Mouse (Mus musculus) erythroblast, embryonic 14.5 days (primary cell): Measurements from ENCODE around the gene Rnft2. TPM values are rescaled to one million over a fixed set of nuclear protein-coding genes. Genes with fewer than 3 reads are reported as not detected.

Experiments used
- H3K27me3 ChIP-seq: 2 replicates; pipeline ENCODE4 v1.6.1; 2012; ENCODE audit warnings: inconsistent platforms; ENCODE audit not compliant: control insufficient read depth
- H3K36me3 ChIP-seq: 2 replicates; pipeline ENCODE4 v1.6.1; 2012; ENCODE audit warnings: mild to moderate bottlenecking, inconsistent platforms; ENCODE audit not compliant: control insufficient read depth
- H3K4me1 ChIP-seq: 2 replicates; pipeline ENCODE4 v1.6.1; 2012; ENCODE audit warnings: inconsistent platforms; ENCODE audit not compliant: control insufficient read depth
- H3K4me3 ChIP-seq: replicated peaks from 2 replicates; pipeline ENCODE3; 2012; ENCODE audit warnings: moderate library complexity, mild to moderate bottlenecking, inconsistent platforms
- H3K9me3 ChIP-seq: 2 replicates; pipeline ENCODE4 v1.6.1; 2012; ENCODE audit warnings: low read length, inconsistent platforms, mixed read lengths; ENCODE audit not compliant: control insufficient read depth
- GATA1 ChIP-seq: IDR thresholded peaks from 2 replicates; pipeline ENCODE4 v1.6.1; 2012; ENCODE audit warnings: low read length, inconsistent platforms, mixed read lengths
- TAL1 ChIP-seq: IDR thresholded peaks from 3 replicates; pipeline ENCODE4 v1.6.1; 2012; ENCODE audit warnings: low read length, inconsistent platforms, mixed read lengths
- polyA plus RNA-seq: library from polyadenylated mRNA; stranded (reverse); fragments of >175 nt; gene quantifications from 2 replicates; pipeline ENCODE4 v1.2.3, GENCODE M21; 2012

Gene Rnft2
- polyA plus RNA-seq, 1 experiment, result not detected

DNA sequence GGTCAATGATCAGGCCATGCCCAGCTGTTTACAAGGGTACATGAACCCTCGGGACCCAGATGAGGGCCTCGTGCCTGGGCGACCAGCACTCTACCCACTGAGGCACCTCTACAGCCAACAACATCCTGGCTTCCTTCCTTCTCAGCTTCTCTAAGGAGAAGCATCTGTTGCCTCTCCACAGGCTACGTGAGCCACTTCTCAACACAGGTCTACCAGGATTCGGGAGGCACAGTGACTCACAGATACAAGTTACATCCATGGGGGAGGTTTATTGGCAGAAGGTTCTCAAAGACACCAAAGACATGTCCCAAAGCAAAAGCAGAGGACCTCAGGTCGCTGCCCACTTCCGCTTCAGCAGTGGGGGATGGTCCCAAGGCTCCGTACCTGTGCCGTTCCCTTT, 54.4 kb downstream of the Rnft2 start:
- Histone ChIP-seq H3K36me3 (no peaks in the 10 kb centered on the region), H3K4me3 (no peak overlapping the region), H3K27me3 (no peaks in the 10 kb centered on the region), H3K4me1 (no peaks in the 10 kb centered on the region), H3K9me3 (no peaks in the 10 kb centered on the region)
- TF ChIP-seq TAL1, result no peak
- TF ChIP-seq GATA1, result no peak

DNA sequence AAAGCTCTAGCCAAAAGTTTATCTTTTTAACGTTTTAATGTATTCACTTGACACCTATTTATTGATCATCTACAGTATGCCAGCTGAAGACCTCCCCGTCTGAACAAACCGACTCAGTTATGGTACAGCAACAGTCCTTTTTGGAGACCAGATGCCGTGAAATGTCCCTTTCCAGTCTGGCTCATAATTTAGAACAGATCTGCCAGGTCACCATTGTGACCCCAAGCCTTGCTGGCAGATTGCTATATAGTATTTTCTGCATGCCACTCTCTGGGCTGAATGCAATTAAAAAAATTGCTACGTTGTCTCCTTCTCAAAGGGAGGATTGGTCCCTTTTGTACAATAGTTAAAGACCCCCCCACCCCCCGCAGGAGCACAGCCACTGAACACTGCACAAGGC, 56.6 kb downstream of the Rnft2 start:
- H3K4me1 ChIP-seq, result no peaks in the 10 kb centered on the region
- TF ChIP-seq TAL1 (no peak), GATA1 (no peak)
- no peak overlapping the region for H3K4me3 ChIP-seq
- no peaks in the 10 kb centered on the region for H3K36me3 ChIP-seq
- no peaks in the 10 kb centered on the region for H3K27me3 ChIP-seq
- H3K9me3 ChIP-seq, result no peaks in the 10 kb centered on the region

DNA sequence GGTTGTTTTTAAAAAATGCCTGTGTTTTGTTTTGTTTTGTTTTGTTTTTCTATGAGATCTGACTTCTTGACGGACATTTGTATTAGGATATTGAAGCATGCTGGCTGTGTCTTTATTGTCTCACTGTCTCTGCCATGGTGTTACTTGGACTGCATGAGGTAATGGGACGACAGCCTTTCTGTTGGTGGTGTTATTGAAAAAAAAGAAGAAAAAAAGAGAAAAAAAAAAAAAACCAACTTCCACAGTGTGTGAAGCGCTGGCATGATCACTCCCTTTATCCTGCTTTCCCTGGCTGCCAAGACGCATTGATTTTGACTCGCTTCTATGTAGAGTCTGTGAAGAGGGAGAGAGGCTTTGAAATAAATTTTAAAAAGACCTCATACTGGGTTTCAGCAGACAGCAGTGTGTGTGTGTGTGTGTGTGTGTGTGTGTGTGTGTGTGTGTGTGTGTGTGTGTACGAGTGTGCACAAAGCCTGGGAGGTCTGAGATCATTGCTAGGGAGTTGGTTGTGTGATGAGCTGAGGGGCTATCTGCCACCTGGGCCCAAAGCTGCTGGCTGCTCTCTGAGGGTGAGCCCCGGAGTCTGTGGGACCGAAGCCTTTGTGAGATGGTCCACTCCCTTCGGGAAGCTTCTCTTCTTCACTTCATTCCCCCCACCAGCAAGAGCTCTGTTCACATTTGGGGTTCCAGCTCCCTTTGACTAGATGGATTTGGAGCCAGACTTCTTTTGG, 57.8 kb downstream of the Rnft2 start:
- no peaks in the 10 kb centered on the region for H3K27me3 ChIP-seq
- H3K36me3 ChIP-seq, result no peaks in the 10 kb centered on the region
- H3K4me1 ChIP-seq, result no peaks in the 10 kb centered on the region
- no peaks in the 10 kb centered on the region for H3K9me3 ChIP-seq
- TF ChIP-seq TAL1 (no peak), GATA1 (no peak)
- H3K4me3 ChIP-seq, result no peak overlapping the region

DNA sequence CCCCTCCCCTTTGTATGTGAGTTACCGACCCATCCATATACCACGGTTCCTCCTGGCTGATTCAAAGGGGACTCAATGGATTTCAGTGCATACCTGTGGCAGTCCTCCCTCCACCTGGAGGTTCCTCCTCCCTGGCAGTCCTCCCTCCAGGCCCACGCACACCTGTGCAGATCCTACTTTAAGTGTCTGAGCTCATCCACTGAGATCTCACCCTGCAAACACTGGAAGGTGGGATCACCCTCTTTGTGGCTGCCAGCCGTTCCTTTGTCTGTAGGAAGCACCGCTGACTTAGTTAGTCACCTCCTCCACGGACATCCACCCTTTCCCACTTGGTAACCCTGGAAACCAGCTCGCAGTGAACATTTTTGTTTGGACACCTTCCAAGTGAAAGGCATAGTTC, 67.3 kb downstream of the Rnft2 start:
- Histone ChIP-seq H3K36me3 (no peaks in the 10 kb centered on the region), H3K4me3 (no peak overlapping the region), H3K27me3 (peaks cover 33% of the 10 kb centered on the region), H3K4me1 (no peaks in the 10 kb centered on the region), H3K9me3 (peaks cover 9% of the 10 kb centered on the region)
- TF ChIP-seq GATA1, result no peak

DNA sequence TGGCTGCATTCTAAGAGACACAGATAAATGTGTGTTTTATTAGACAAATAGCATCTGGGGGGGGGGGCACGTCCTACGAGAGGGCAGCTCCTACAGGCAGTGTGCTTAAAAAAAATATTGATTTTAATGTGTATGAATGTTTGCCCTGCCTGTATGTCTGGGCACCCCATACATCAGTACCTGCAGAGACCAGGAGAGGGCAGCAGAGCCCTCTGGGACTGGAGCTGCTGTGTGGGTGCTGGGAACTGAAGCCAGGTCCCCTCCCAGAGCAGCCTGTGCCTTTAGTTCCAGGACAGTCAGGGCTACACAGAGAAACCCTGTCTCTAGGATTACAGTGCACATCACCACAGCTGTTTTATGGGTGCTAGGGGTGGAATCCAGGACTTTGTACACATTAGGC, 69.8 kb downstream of the Rnft2 start:
- peaks cover 11% of the 10 kb centered on the region for H3K9me3 ChIP-seq
- peaks cover 58% of the 10 kb centered on the region for H3K27me3 ChIP-seq
- no peaks in the 10 kb centered on the region for H3K4me1 ChIP-seq
- no peaks in the 10 kb centered on the region for H3K36me3 ChIP-seq
- TF ChIP-seq GATA1 (no peak), TAL1 (no peak)
- no peak overlapping the region for H3K4me3 ChIP-seq

DNA sequence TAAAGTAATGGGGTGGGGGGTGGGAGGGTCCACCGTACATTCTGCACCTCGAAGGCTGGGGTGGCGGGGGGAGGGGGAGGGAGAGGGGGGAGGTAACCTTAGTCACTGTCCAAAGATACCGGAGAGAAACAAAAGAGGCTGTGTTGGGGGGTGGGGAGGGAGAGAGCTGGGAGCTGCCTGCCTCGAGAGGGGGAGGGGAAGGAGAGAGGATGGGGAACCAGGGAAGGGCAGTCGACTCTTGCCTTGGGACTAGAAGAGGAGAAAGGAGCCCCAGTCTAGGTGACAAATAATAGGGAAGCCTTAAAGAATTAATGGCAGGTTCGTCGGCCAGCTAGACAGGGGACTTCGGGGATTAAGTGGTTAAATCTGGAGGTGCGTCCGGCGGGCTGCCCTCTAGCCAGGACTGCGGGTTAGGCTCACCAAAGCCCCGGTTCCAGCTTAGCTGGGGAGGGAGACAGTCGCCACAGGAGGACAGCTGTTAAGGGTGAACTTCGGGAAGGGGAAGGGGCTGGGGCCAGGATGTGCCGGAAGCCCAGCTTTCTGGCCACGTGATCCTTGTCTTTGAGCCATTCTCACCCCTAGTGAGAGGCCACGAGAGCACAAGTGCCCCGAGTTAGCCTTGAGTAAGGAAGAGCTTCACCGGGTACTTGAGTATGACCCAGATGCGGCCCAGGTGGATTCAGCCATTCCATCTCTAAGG, 70.5 kb downstream of the Rnft2 start:
- TF ChIP-seq TAL1 (no peak), GATA1 (no peak)
- Histone ChIP-seq H3K4me3 (no peak overlapping the region), H3K4me1 (no peaks in the 10 kb centered on the region), H3K27me3 (peaks cover 65% of the 10 kb centered on the region), H3K36me3 (no peaks in the 10 kb centered on the region), H3K9me3 (peaks cover 11% of the 10 kb centered on the region)

DNA sequence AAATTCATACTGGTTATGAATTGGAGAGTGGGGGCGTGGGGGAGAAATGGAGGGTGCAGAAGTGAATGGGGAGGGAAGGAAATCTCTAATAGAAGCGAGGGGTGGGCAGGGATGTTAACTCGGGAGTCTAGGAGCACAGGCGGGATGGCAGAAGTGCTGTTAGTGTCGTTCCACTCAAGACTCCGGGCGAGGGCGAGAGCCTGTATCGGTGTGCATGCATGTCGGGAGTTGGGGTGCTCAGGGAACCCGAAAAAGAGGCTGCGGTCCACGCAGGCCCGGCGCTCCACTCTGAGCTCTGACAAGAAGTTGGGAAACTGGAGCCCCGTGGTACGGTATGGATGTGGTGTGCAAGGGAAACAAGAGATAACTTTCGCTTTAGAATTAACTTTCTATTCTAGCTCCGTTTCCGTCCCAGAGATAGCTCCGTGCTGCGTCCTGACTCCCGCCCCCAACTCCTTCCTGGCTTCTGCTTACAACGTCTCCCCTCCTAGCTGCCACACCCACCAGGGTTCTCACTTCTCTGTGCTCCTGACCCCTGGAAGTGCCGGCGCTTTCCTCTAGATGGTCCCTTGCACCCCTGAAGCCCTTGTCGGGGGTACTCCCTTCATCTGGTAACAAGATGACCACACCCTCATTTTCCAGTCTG, 72.7 kb downstream of the Rnft2 start:
- TF ChIP-seq GATA1, result no peak
- no peak for TF ChIP-seq TAL1
- peaks cover 87% of the 10 kb centered on the region for H3K27me3 ChIP-seq
- H3K4me1 ChIP-seq, result no peaks in the 10 kb centered on the region
- no peaks in the 10 kb centered on the region for H3K36me3 ChIP-seq
- H3K4me3 ChIP-seq, result no peak overlapping the region
- peaks cover 13% of the 10 kb centered on the region for H3K9me3 ChIP-seq

DNA sequence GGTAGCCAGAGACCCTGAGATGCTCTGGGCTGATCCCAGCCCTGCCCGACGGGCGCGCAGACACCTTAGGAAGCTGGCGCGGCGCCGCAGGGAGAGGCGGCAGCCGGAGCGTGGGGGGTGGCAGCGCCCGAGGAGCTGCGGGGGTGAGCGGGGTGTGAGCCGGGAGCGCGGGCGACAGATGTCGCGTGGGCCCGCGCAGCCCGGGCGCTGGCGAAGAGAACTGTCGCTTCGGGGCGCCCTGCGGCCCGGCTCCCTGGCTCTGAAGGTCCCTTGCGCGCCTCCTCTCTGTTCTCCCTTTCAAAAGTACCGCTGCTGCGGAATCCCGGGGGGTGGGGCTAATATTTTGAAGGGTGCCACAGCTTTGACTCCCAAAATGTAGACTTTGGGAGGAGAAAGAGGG, 73.3 kb downstream of the Rnft2 start:
- Histone ChIP-seq H3K27me3 (peaks cover 91% of the 10 kb centered on the region), H3K4me3 (no peak overlapping the region), H3K4me1 (no peaks in the 10 kb centered on the region), H3K9me3 (peaks cover 13% of the 10 kb centered on the region), H3K36me3 (no peaks in the 10 kb centered on the region)
- TF ChIP-seq GATA1, result no peak
- TF ChIP-seq TAL1, result no peak

DNA sequence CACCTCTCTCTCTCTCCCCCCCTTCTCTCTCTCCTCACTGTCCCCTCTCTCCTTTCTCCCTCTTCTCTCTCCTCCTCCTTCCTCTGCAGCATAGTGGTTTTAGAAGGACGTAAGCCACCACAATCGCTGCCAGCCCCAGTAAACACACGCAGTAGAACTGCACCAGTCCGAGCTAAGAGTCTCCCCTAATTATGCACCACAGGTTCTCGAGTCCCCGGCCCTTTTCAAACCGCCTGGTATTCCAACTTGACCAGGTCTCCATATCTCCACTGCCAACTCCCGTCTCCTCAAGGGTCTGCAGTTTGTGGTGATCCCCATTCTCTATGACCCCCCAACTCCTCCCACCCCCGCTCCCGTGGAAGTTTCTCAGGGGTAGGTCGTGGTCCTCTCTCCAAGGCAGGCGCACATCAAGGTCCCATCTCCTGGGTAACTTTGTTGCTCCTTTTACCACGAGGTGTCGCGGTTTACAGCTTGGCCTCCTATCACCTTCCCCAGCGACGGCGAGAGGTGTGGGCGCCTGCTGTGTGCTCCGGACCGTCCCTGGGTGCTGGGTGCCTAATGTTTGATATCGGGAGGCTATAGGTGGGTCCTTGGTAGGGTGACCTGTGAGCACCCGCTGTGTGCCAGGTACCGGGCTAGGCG, 73.9 kb downstream of the Rnft2 start:
- Histone ChIP-seq H3K4me3 (no peak overlapping the region), H3K4me1 (no peaks in the 10 kb centered on the region), H3K27me3 (peaks cover 92% of the 10 kb centered on the region)

More for the DNA sequence above, 73.9 kb downstream of the Rnft2 start:
- Histone ChIP-seq H3K9me3 (peaks cover 13% of the 10 kb centered on the region), H3K36me3 (no peaks in the 10 kb centered on the region)
- no peak for TF ChIP-seq TAL1
- no peak for TF ChIP-seq GATA1
